Mouse (Mus musculus) erythroblast, embryonic 14.5 days (primary cell): ENCODE results near the gene Kcnh7. TPM values are rescaled to one million over a fixed set of nuclear protein-coding genes. Genes with fewer than 3 reads are reported as not detected.
A peak's percentile ranks its signal among the peaks of the same experiment; 100 is the strongest.

Experiments
- H3K27me3 ChIP-seq: 2 replicates; pipeline ENCODE4 v1.6.1; 2012; ENCODE audit warnings: inconsistent platforms; ENCODE audit not compliant: control insufficient read depth
- H3K36me3 ChIP-seq: 2 replicates; pipeline ENCODE4 v1.6.1; 2012; ENCODE audit warnings: mild to moderate bottlenecking, inconsistent platforms; ENCODE audit not compliant: control insufficient read depth
- H3K4me1 ChIP-seq: 2 replicates; pipeline ENCODE4 v1.6.1; 2012; ENCODE audit warnings: inconsistent platforms; ENCODE audit not compliant: control insufficient read depth
- H3K4me3 ChIP-seq: replicated peaks from 2 replicates; pipeline ENCODE3; 2012; ENCODE audit warnings: moderate library complexity, mild to moderate bottlenecking, inconsistent platforms
- H3K9me3 ChIP-seq: 2 replicates; pipeline ENCODE4 v1.6.1; 2012; ENCODE audit warnings: low read length, inconsistent platforms, mixed read lengths; ENCODE audit not compliant: control insufficient read depth
- GATA1 ChIP-seq: IDR thresholded peaks from 2 replicates; pipeline ENCODE4 v1.6.1; 2012; ENCODE audit warnings: low read length, inconsistent platforms, mixed read lengths
- TAL1 ChIP-seq: IDR thresholded peaks from 3 replicates; pipeline ENCODE4 v1.6.1; 2012; ENCODE audit warnings: low read length, inconsistent platforms, mixed read lengths
- polyA plus RNA-seq: library from polyadenylated mRNA; stranded (reverse); fragments of >175 nt; gene quantifications from 2 replicates; pipeline ENCODE4 v1.2.3, GENCODE M21; 2012

Kcnh7 gene
- polyA plus RNA-seq, 1 experiment = not detected

DNA sequence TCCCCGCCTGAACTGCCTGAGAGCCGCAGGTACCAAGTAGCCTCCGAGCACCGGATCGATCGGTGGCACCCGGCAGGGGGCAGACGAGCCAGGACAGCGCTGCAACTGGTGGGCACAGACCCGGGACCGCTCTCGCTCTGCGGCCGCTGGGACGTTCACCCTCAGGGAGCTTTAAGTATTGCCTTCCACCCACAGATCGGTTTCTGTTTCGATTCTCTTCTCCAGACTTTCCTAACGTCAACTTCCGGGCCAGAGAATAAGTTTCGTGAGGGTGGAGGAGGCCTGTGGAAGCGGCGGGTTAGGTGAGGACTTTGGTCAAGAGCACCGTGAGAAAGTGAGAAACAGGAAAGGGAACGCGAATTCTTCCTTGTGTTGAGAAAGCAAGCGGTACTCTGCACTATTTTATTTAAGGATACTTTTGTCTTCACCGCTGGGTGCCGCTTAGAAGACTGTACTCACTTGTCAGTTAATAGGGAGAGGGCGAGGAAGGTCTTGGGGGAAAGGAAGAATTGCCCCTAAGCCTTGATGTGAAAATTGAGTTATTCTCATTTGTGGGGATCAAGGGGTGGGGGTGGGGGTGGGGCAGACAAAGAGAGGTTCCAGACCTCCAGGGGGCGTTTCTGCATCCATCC, 538.0 kb downstream of the Kcnh7 start, which contains the start of gene Ifih1:
Gene Ifih1, minus strand, starts transcription at position 242 of the 632 bp plus-strand sequence.
- H3K4me3 ChIP-seq = peak within 1 kb of the TSS; percentile 75
- TF ChIP-seq GATA1 (no peak), TAL1 (no peak)
- no peaks in the 10 kb centered on the region for H3K9me3 ChIP-seq
- peaks cover 25% of the 10 kb centered on the region for H3K4me1 ChIP-seq
- H3K36me3 ChIP-seq = no peaks in the 10 kb centered on the region
- no peaks in the 10 kb centered on the region for H3K27me3 ChIP-seq

DNA sequence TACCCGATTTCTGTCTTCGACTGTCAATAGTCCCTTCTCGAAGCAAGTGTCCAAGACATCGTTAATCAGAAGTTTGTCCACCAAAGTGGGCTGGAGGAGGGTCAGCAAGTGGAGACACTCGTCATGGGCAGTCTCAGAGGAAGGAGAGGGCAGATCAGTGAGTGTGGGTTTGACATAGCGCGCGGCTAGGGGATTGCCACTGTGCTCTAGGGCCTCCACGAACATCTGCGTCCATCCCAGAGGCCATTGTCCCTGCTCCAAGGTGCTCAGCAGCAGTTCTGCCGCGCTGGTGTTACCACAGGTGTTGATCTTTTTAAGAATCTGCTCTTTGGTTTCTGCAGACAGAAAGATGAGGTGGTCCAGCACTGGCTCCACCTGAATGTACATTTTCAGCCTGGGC, 538.6 kb downstream of the Kcnh7 start:
- Histone ChIP-seq H3K27me3 (no peaks in the 10 kb centered on the region), H3K4me3 (peak overlapping the region; percentile 75), H3K9me3 (no peaks in the 10 kb centered on the region), H3K4me1 (peaks cover 25% of the 10 kb centered on the region), H3K36me3 (no peaks in the 10 kb centered on the region)
- TF ChIP-seq TAL1 = no peak
- TF ChIP-seq GATA1 = no peak

DNA sequence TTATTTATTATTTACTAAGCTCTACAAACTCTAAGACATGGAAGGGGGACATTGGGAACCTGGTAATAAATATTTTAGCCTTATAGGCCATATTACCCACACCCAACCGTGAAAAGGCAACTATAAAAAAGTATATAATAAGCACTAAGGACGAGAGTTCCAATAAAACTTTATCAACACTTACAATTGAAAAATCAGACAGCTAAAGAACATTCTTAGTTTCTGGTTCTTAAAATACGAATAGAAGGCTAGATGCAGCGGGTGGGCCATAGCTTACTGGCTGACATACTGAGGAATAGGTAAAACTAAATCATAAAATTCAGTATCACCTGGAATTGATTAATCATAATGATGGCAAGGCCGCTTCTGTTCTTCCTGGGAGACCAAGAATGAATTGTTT, 539.2 kb downstream of the Kcnh7 start:
- H3K36me3 ChIP-seq = no peaks in the 10 kb centered on the region
- peak overlapping the region; percentile 75 for H3K4me3 ChIP-seq
- peaks cover 25% of the 10 kb centered on the region for H3K4me1 ChIP-seq
- no peaks in the 10 kb centered on the region for H3K9me3 ChIP-seq
- TF ChIP-seq TAL1 (no peak), GATA1 (no peak)
- no peaks in the 10 kb centered on the region for H3K27me3 ChIP-seq
